In genomic region chr1:154189842-154190530, GRCm38 (mm10) we compare ENCODE assay signal across 10 mouse cellular contexts. TPM values are rescaled to one million over a fixed set of nuclear protein-coding genes. Genes with fewer than 3 reads are reported as not detected.
DNase-seq lines count a peak whose midpoint lies in the region; ATAC-seq and TF ChIP-seq lines count a peak whose summit lies in the region.
"Had no signal": no experiment of that assay in that cellular context is flagged by ENCODE, and none has a peak within 500 bp of the region (broad histone marks: within the 10 kb centered on the region; RNA-seq: fewer than 3 reads in every experiment).

No protein-coding gene starts in this region.

- 68% methylated on average over 18 of the region's 18 CpGs for WGBS in hindbrain, embryonic 16.5 days
- WGBS in hindbrain, embryonic 14.5 days, result 63% methylated on average over 14 of the region's 18 CpGs
- WGBS in intestine, embryonic 16.5 days, result 63% methylated on average over 17 of the region's 18 CpGs

- peak; percentile 52 for TF ChIP-seq CTCF in cortical plate, adult 2 months (IDR thresholded peaks at IDR 0.05; ENCODE audit: extremely low read depth, insufficient read depth, low read length)

- no peak overlapping the region for H3K27ac ChIP-seq in hindbrain, embryonic 16.5 days (ENCODE audit: low read depth, low read length)
- H3K27ac ChIP-seq in hindbrain, embryonic 14.5 days, result no peak overlapping the region
- no peak overlapping the region for H3K27ac ChIP-seq in cortical plate, adult 2 months (ENCODE audit: insufficient read depth, low read length)
- H3K27ac ChIP-seq in intestine, embryonic 16.5 days (ENCODE audit: low read length), result no peak overlapping the region

- H3K4me2 ChIP-seq in hindbrain, embryonic 16.5 days (ENCODE audit: low read length), result no peak overlapping the region
- no peak overlapping the region for H3K4me2 ChIP-seq in hindbrain, embryonic 14.5 days (replicated peaks)
- no peak overlapping the region for H3K4me2 ChIP-seq in intestine, embryonic 16.5 days (ENCODE audit: low read depth, low read length)

- no peaks in the 10 kb centered on the region for H3K27me3 ChIP-seq in hindbrain, embryonic 16.5 days (replicated peaks; ENCODE audit: control insufficient read depth, insufficient read depth, low read length)
- no peaks in the 10 kb centered on the region for H3K27me3 ChIP-seq in hindbrain, embryonic 14.5 days (ENCODE audit: control insufficient read depth, insufficient read depth, low read length)
- no peaks in the 10 kb centered on the region for H3K27me3 ChIP-seq in intestine, embryonic 16.5 days (replicated peaks; ENCODE audit: control insufficient read depth, insufficient read depth, low read length)

- ATAC-seq in hindbrain, embryonic 16.5 days, result peak; percentile 54; the same call in 1 of the 2 replicates
- ATAC-seq in hindbrain, embryonic 14.5 days (ENCODE audit: low FRiP score), result no peak
- ATAC-seq in intestine, embryonic 16.5 days, result peak; percentile 48; the same call in 1 of the 2 replicates
- ATAC-seq in inflammation-experienced regulatory T-cells, adult 6 months, result no peak

- no peaks in the 10 kb centered on the region for H3K9me3 ChIP-seq in hindbrain, embryonic 16.5 days (ENCODE audit: control insufficient read depth, low read length)
- H3K9me3 ChIP-seq in hindbrain, embryonic 14.5 days (ENCODE audit: control insufficient read depth, low read length), result no peaks in the 10 kb centered on the region
- no peaks in the 10 kb centered on the region for H3K9me3 ChIP-seq in intestine, embryonic 16.5 days (ENCODE audit: control insufficient read depth, low read length)

- H3K9ac ChIP-seq in hindbrain, embryonic 16.5 days (ENCODE audit: low read depth, low read length), result no peak overlapping the region
- H3K9ac ChIP-seq in hindbrain, embryonic 14.5 days, result no peak overlapping the region
- no peak overlapping the region for H3K9ac ChIP-seq in intestine, embryonic 16.5 days (ENCODE audit: low read depth, low read length)

- DNase-seq in hindbrain, embryonic 14.5 days (ENCODE audit: low spot score), result no peak
- peak; percentile 13 for DNase-seq in WW6 (ENCODE audit: low read depth, low spot score)
- DNase-seq in mesoderm, embryonic 11.5 days (ENCODE audit: low read depth, low spot score), result peak; percentile 33
- no peak for DNase-seq in thymus, postnatal 0 days (ENCODE audit: low spot score)

- no peaks in the 10 kb centered on the region for H3K4me1 ChIP-seq in hindbrain, embryonic 16.5 days (ENCODE audit: control insufficient read depth, insufficient read depth, low read depth, low read length)
- no peaks in the 10 kb centered on the region for H3K4me1 ChIP-seq in hindbrain, embryonic 14.5 days (replicated peaks; ENCODE audit: control insufficient read depth, insufficient read depth, low read length)
- H3K4me1 ChIP-seq in cortical plate, adult 2 months (ENCODE audit: control insufficient read depth, insufficient read depth, low read length), result no peaks in the 10 kb centered on the region
- H3K4me1 ChIP-seq in intestine, embryonic 16.5 days (ENCODE audit: control insufficient read depth, insufficient read depth, low read length), result no peaks in the 10 kb centered on the region

- no peaks in the 10 kb centered on the region for H3K36me3 ChIP-seq in hindbrain, embryonic 16.5 days (ENCODE audit: control insufficient read depth, insufficient read depth, low read length)
- H3K36me3 ChIP-seq in hindbrain, embryonic 14.5 days (replicated peaks; ENCODE audit: control insufficient read depth, insufficient read depth), result no peaks in the 10 kb centered on the region
- H3K36me3 ChIP-seq in intestine, embryonic 16.5 days (ENCODE audit: control insufficient read depth, insufficient read depth, low read length), result no peaks in the 10 kb centered on the region

- no peak for TF ChIP-seq POLR2A in cortical plate, adult 2 months (IDR thresholded peaks at IDR 0.05; ENCODE audit: extremely low read depth, insufficient read depth, low read length)

- no peak overlapping the region for H3K4me3 ChIP-seq in hindbrain, embryonic 16.5 days (ENCODE audit: low read length)
- no peak overlapping the region for H3K4me3 ChIP-seq in hindbrain, embryonic 14.5 days (replicated peaks; ENCODE audit: low read length)
- no peak overlapping the region for H3K4me3 ChIP-seq in cortical plate, adult 2 months (ENCODE audit: insufficient read depth, low read length)
- no peak overlapping the region for H3K4me3 ChIP-seq in intestine, embryonic 16.5 days (ENCODE audit: low read length)

RNA-seq across cellular contexts. Expression of gene Zfp648, which starts 11.0 kb away (rescaled TPM):
- polyA plus RNA-seq in hindbrain, embryonic 16.5 days (2015; fragmentation: Nextera tagmentation; extraction: Ambion mirVana), result 1.5 and 1.6 TPM in 2 replicates
- polyA plus RNA-seq in hindbrain, embryonic 14.5 days (2014; fragmentation: Nextera tagmentation; extraction: Ambion mirVana), result 1.2 and 1.4 TPM in 2 replicates
- 1.1 and 1.6 TPM in 2 replicates for polyA plus RNA-seq in cortical plate, adult 2 months (2012; rRNA removed)
- polyA plus RNA-seq in intestine, embryonic 16.5 days (2015; fragmentation: Nextera tagmentation; extraction: Ambion mirVana), result not detected in 2 replicates
- polyA plus RNA-seq in inflammation-experienced regulatory T-cells, adult 6 months (2017; shearing (Covaris generic)), result not detected
- 0.87 and 1.5 TPM in 2 replicates for polyA plus RNA-seq in thymus, postnatal 0 days (2015; fragmentation: Nextera tagmentation; extraction: Ambion mirVana)
- polyA plus RNA-seq: liver, adult 2 months; small intestine, adult 2 months had no signal

Comparison
In these comparisons a context has a peak if more than half of its experiments do, and no peak if none do; other contexts are left out.
1. ATAC-seq: peak in hindbrain, embryonic 16.5 days (single experiment) and intestine, embryonic 16.5 days (single experiment); none in hindbrain, embryonic 14.5 days (single experiment) and inflammation-experienced regulatory T-cells, adult 6 months (single experiment).
2. DNase-seq: peak in WW6 (single experiment) and mesoderm, embryonic 11.5 days (single experiment); none in hindbrain, embryonic 14.5 days (single experiment) and thymus, postnatal 0 days (single experiment).